Mouse (Mus musculus): ENCODE measurements at regions not wholly inside any gene's neighbourhood (a gene's known extent, or its start where the extent isn't known, plus 50 kb on each side); places are given as distances from the start of the nearest gene placed in this dataset.

- no peak for DNase-seq (ENCODE audit: low read depth, low spot score)
These were observed 535.3 kb upstream of the Adgrl3 start for GRCm38 (mm10) chr5:80484676-80485075.

GRCm38 (mm10) chr5:80488332-80488731 is 531.6 kb upstream of the Adgrl3 start:
- no peak for DNase-seq (ENCODE audit: low read depth, low spot score)

GRCm38 (mm10) chr5:80508672-80509071 is 511.3 kb upstream of the Adgrl3 start:
- peak; percentile 77 for DNase-seq (ENCODE audit: low read depth, low spot score)

- no peak for DNase-seq (ENCODE audit: low read depth, low spot score)
These were observed 479.9 kb upstream of the Adgrl3 start for GRCm38 (mm10) chr5:80539997-80540396.

GRCm38 (mm10) chr5:80551673-80552072 is 468.3 kb upstream of the Adgrl3 start:
- peak; percentile 73 for DNase-seq (ENCODE audit: low read depth, low spot score)

- DNase-seq (ENCODE audit: low read depth, low spot score) = no peak
These were observed 441.2 kb upstream of the Adgrl3 start for GRCm38 (mm10) chr5:80578741-80579140.

- no peak for DNase-seq (ENCODE audit: low read depth, low spot score)
These were observed 408.4 kb upstream of the Adgrl3 start for GRCm38 (mm10) chr5:80611571-80611970.

GRCm38 (mm10) chr5:80627225-80627624 is 392.7 kb upstream of the Adgrl3 start:
- DNase-seq (ENCODE audit: low read depth, low spot score) = no peak

- DNase-seq (ENCODE audit: low read depth, low spot score) = peak; percentile 42
These were observed 360.9 kb upstream of the Adgrl3 start for GRCm38 (mm10) chr5:80659043-80659442.

GRCm38 (mm10) chr5:80659530-80659929 is 360.4 kb upstream of the Adgrl3 start:
- no peak for DNase-seq (ENCODE audit: low read depth, low spot score)

- DNase-seq (ENCODE audit: low read depth, low spot score) = no peak
These were observed 349.5 kb upstream of the Adgrl3 start for GRCm38 (mm10) chr5:80670258-80670947.

- peak; percentile 53 for DNase-seq (ENCODE audit: low read depth, low spot score)
These were observed 336.5 kb upstream of the Adgrl3 start for GRCm38 (mm10) chr5:80683431-80683830.

- peak; percentile 36 for DNase-seq (ENCODE audit: low read depth, low spot score)
These were observed 319.1 kb upstream of the Adgrl3 start for GRCm38 (mm10) chr5:80700848-80701247.

GRCm38 (mm10) chr5:80704732-80705131 is 315.2 kb upstream of the Adgrl3 start:
- no peak for DNase-seq (ENCODE audit: low read depth, low spot score)

- DNase-seq (ENCODE audit: low read depth, low spot score) = peak; percentile 51
These were observed 313.3 kb upstream of the Adgrl3 start for GRCm38 (mm10) chr5:80706645-80707056.
